Mouse (Mus musculus) brain, embryonic 14.5 days (tissue): ENCODE results near the gene Grid2ip.

ENCODE experiments used
- CTCF ChIP-seq: fragments of 200-500 bp; IDR thresholded peaks from 2 replicates; pipeline ENCODE4 v1.5.1; 2012; ENCODE audit warnings: inconsistent platforms, mild to moderate bottlenecking, moderate library complexity, borderline replicate concordance; ENCODE audit not compliant: insufficient read depth, insufficient read length; ENCODE audit errors: extremely low read depth
- POLR2A ChIP-seq: fragments of 200-500 bp; IDR thresholded peaks from 2 replicates; pipeline ENCODE4 v1.6.1; 2012; ENCODE audit warnings: mild to moderate bottlenecking, inconsistent platforms, borderline replicate concordance; ENCODE audit not compliant: poor library complexity, insufficient read depth, insufficient read length, severe bottlenecking; ENCODE audit errors: extremely low read depth

- no peak for TF ChIP-seq CTCF
- TF ChIP-seq POLR2A, result no peak
These were observed 84.6 kb downstream of the Grid2ip start for GRCm38 (mm10) chr5:143441753-143442152.
